Mouse (Mus musculus) midbrain, embryonic 11.5 days (tissue): ENCODE results near the gene Ugt1a10. TPM values are rescaled to one million over a fixed set of nuclear protein-coding genes. Genes with fewer than 3 reads are reported as not detected.
"Not testable (repeated sequence)": the region's sequence is repeated elsewhere in the genome, so short reads cannot be mapped to it uniquely, and the experiment has no call there.

Experiments
- ATAC-seq: fragments of 200-750 bp; cut with Nextera tagmentation; 2 replicates; pipeline ENCODE4 v1.8.0; 2017; ENCODE audit warnings: moderate TSS enrichment, moderate library complexity; ENCODE audit not compliant: low FRiP score
- DNase-seq: peaks from one replicate; pipeline ENCODE4 v3.0.0; 2015; ENCODE audit warnings: low spot score; ENCODE audit errors: missing footprints
- H3K27ac ChIP-seq: fragments of 300-500 bp; sonication (generic); 2 replicates; pipeline ENCODE4 v1.5.1; 2014; ENCODE audit warnings: low read depth, low read length
- H3K27me3 ChIP-seq: fragments of 300-500 bp; sonication (generic); 2 replicates; pipeline ENCODE4 v1.6.1; 2014; ENCODE audit warnings: mild to moderate bottlenecking, low read length, moderate library complexity, mixed read lengths; ENCODE audit not compliant: control insufficient read depth, insufficient read depth
- H3K36me3 ChIP-seq: fragments of 300-500 bp; sonication (generic); 2 replicates; pipeline ENCODE4 v1.6.1; 2014; ENCODE audit warnings: mild to moderate bottlenecking, low read length, moderate library complexity, mixed read lengths; ENCODE audit not compliant: control insufficient read depth, insufficient read depth
- H3K4me1 ChIP-seq: fragments of 300-500 bp; sonication (generic); 2 replicates; pipeline ENCODE4 v1.6.1; 2014; ENCODE audit warnings: low read length; ENCODE audit not compliant: control insufficient read depth, insufficient read depth
- H3K4me2 ChIP-seq: fragments of 300-500 bp; sonication (generic); 2 replicates; pipeline ENCODE4 v1.6.1; 2014; ENCODE audit warnings: mild to moderate bottlenecking, moderate library complexity
- H3K4me3 ChIP-seq: fragments of 300-500 bp; sonication (generic); 2 replicates; pipeline ENCODE4 v1.5.1; 2014; ENCODE audit warnings: low read depth, low read length
- H3K9ac ChIP-seq: fragments of 300-500 bp; sonication (generic); 2 replicates; pipeline ENCODE4 v1.6.1; 2014; ENCODE audit warnings: low read length
- H3K9me3 ChIP-seq: fragments of 300-500 bp; sonication (generic); 2 replicates; pipeline ENCODE4 v1.6.1; 2016; ENCODE audit warnings: low read length; ENCODE audit not compliant: control insufficient read depth
- WGBS: fragments of 180-500 bp; shearing (Covaris S2); extraction: QIAGEN DNeasy Blood & Tissue Kit; methylation state at CpG from one replicate; pipeline ENCODE4 v1.1.7; 2014; 5-methylcytosine and 5-hydroxymethylcytosine counted together
- polyA plus RNA-seq: library from polyadenylated mRNA; unstranded; fragments of >200 nt; fragmentation: Nextera tagmentation; extraction: Ambion mirVana; gene quantifications from 2 replicates; pipeline ENCODE4 v1.2.1, GENCODE M21; 2014

Ugt1a10 gene
- polyA plus RNA-seq, 1 experiment from 2014 or later: not detected

GRCm38 (mm10) chr1:88129091-88129490, 73.9 kb downstream of the Ugt1a10 start:
- not testable (repeated sequence) for H3K36me3 ChIP-seq, DNase-seq, H3K9ac ChIP-seq, H3K4me1 ChIP-seq, H3K27me3 ChIP-seq, H3K4me2 ChIP-seq, H3K4me3 ChIP-seq, H3K27ac ChIP-seq, H3K9me3 ChIP-seq, ATAC-seq
- 93% methylated on average over 2 of the region's 2 CpGs for WGBS

GRCm38 (mm10) chr1:88130223-88130622, 75.0 kb downstream of the Ugt1a10 start:
- H3K36me3 ChIP-seq, H3K27ac ChIP-seq, H3K9me3 ChIP-seq, DNase-seq, H3K4me1 ChIP-seq, H3K4me2 ChIP-seq, H3K9ac ChIP-seq, ATAC-seq, H3K4me3 ChIP-seq, H3K27me3 ChIP-seq: not testable (repeated sequence)
- 84% methylated on average over 1 of the region's 1 CpGs for WGBS

- DNase-seq (no peak), ATAC-seq (no peak)
- Histone ChIP-seq H3K4me2 (no peak overlapping the region), H3K9ac (no peak overlapping the region), H3K4me3 (no peak overlapping the region), H3K27ac (no peak overlapping the region), H3K36me3 (no peaks in the 10 kb centered on the region), H3K9me3 (no peaks in the 10 kb centered on the region), H3K4me1 (no peaks in the 10 kb centered on the region), H3K27me3 (no peaks in the 10 kb centered on the region)
- 85% methylated on average over 3 of the region's 3 CpGs for WGBS
Observed at GRCm38 (mm10) chr1:88133908-88134456, 78.8 kb downstream of the Ugt1a10 start.

GRCm38 (mm10) chr1:88134457-88135011, 79.3 kb downstream of the Ugt1a10 start, which contains the start of gene Ugt1a6a:
Ugt1a6a (plus strand) TSS chr1:88134809.
- DNase-seq, H3K4me3 ChIP-seq: not testable (repeated sequence)
- WGBS: 49% methylated on average over 5 of the region's 5 CpGs

GRCm38 (mm10) chr1:88135229-88135904, 80.2 kb downstream of the Ugt1a10 start:
- H3K4me3 ChIP-seq, H3K9ac ChIP-seq, H3K4me2 ChIP-seq, H3K4me1 ChIP-seq, H3K36me3 ChIP-seq, DNase-seq, H3K27ac ChIP-seq, ATAC-seq, H3K27me3 ChIP-seq, H3K9me3 ChIP-seq: not testable (repeated sequence)
- WGBS: 92% methylated on average over 5 of the region's 6 CpGs

More at GRCm38 (mm10) chr1:88134457-88135011, 79.3 kb downstream of the Ugt1a10 start, which contains the start of gene Ugt1a6a:
- H3K27ac ChIP-seq, H3K4me1 ChIP-seq, H3K27me3 ChIP-seq, H3K36me3 ChIP-seq, ATAC-seq, H3K4me2 ChIP-seq, H3K9me3 ChIP-seq, H3K9ac ChIP-seq: not testable (repeated sequence)

GRCm38 (mm10) chr1:88136646-88137045, 81.5 kb downstream of the Ugt1a10 start:
- Histone ChIP-seq H3K4me3 (no peak overlapping the region), H3K36me3 (no peaks in the 10 kb centered on the region), H3K27ac (no peak overlapping the region), H3K27me3 (no peaks in the 10 kb centered on the region), H3K4me1 (no peaks in the 10 kb centered on the region), H3K9me3 (no peaks in the 10 kb centered on the region), H3K9ac (no peak overlapping the region), H3K4me2 (no peak overlapping the region)
- ATAC-seq (no peak), DNase-seq (no peak)
- WGBS: 81% methylated on average over 2 of the region's 2 CpGs

GRCm38 (mm10) chr1:88137264-88137663, 82.1 kb downstream of the Ugt1a10 start:
- H3K4me3 ChIP-seq: no peak overlapping the region
- 89% methylated on average over 3 of the region's 3 CpGs for WGBS
- no peaks in the 10 kb centered on the region for H3K4me1 ChIP-seq
- H3K9ac ChIP-seq: no peak overlapping the region
- ATAC-seq (no peak), DNase-seq (no peak)
- H3K36me3 ChIP-seq: no peaks in the 10 kb centered on the region
- H3K9me3 ChIP-seq: no peaks in the 10 kb centered on the region
- H3K27ac ChIP-seq: no peak overlapping the region
- no peaks in the 10 kb centered on the region for H3K27me3 ChIP-seq
- no peak overlapping the region for H3K4me2 ChIP-seq

GRCm38 (mm10) chr1:88138145-88138544, 83.0 kb downstream of the Ugt1a10 start:
- no peak for ATAC-seq
- no peak overlapping the region for H3K4me2 ChIP-seq
- no peaks in the 10 kb centered on the region for H3K9me3 ChIP-seq
- H3K4me1 ChIP-seq: no peaks in the 10 kb centered on the region
- no peak overlapping the region for H3K27ac ChIP-seq
- 91% methylated on average over 1 of the region's 1 CpGs for WGBS
- H3K4me3 ChIP-seq: no peak overlapping the region
- DNase-seq: no peak
- H3K9ac ChIP-seq: no peak overlapping the region
- H3K36me3 ChIP-seq: no peaks in the 10 kb centered on the region
- H3K27me3 ChIP-seq: no peaks in the 10 kb centered on the region

- H3K36me3 ChIP-seq, H3K27ac ChIP-seq, H3K27me3 ChIP-seq, H3K9me3 ChIP-seq, H3K9ac ChIP-seq, H3K4me3 ChIP-seq, DNase-seq, ATAC-seq, H3K4me2 ChIP-seq, H3K4me1 ChIP-seq: not testable (repeated sequence)
- 65% methylated on average over 1 of the region's 1 CpGs for WGBS
Observed at GRCm38 (mm10) chr1:88140492-88140891, 85.3 kb downstream of the Ugt1a10 start.
